Mouse (Mus musculus) heart, postnatal 0 days (tissue): ENCODE results near the gene Chtf18. TPM values are rescaled to one million over a fixed set of nuclear protein-coding genes. Genes with fewer than 3 reads are reported as not detected.

Experiments used
- ATAC-seq: fragments of 200-750 bp; cut with Nextera tagmentation; 2 replicates; pipeline ENCODE4 v1.8.0; 2017; ENCODE audit warnings: low read depth, moderate number of reproducible peaks, moderate library complexity; ENCODE audit not compliant: insufficient read depth
- DNase-seq: peaks from one replicate; pipeline ENCODE4 v3.0.0-alpha.2; 2016; ENCODE audit warnings: low spot score
- H3K27ac ChIP-seq: fragments of 300-500 bp; sonication (generic); 2 replicates; pipeline ENCODE4 v1.5.1; 2014; ENCODE audit warnings: low read depth, mild to moderate bottlenecking
- H3K27me3 ChIP-seq: fragments of 300-500 bp; sonication (generic); 2 replicates; pipeline ENCODE4 v1.6.1; 2014; ENCODE audit warnings: low read length, mixed read lengths; ENCODE audit not compliant: control insufficient read depth, insufficient read depth
- H3K36me3 ChIP-seq: fragments of 300-500 bp; sonication (generic); replicated peaks from 2 replicates; pipeline ENCODE4 v1.6.1; 2014; ENCODE audit warnings: low read length, mixed read lengths; ENCODE audit not compliant: control insufficient read depth, insufficient read depth
- H3K4me1 ChIP-seq: fragments of 300-500 bp; sonication (generic); 2 replicates; pipeline ENCODE4 v1.6.1; 2014; ENCODE audit warnings: antibody characterized with exemption; ENCODE audit not compliant: control insufficient read depth, insufficient read depth
- H3K4me2 ChIP-seq: fragments of 300-500 bp; sonication (generic); 2 replicates; pipeline ENCODE4 v1.6.1; 2014; ENCODE audit warnings: low read depth, mild to moderate bottlenecking, low read length, moderate library complexity
- H3K4me3 ChIP-seq: fragments of 300-500 bp; sonication (generic); 2 replicates; pipeline ENCODE4 v1.5.1; 2014; ENCODE audit warnings: low read depth, low read length
- H3K9ac ChIP-seq: fragments of 300-500 bp; sonication (generic); replicated peaks from 2 replicates; pipeline ENCODE4 v1.6.1; 2014; ENCODE audit warnings: low read depth, low read length, mixed read lengths
- H3K9me3 ChIP-seq: fragments of 300-500 bp; sonication (generic); replicated peaks from 2 replicates; pipeline ENCODE4 v1.6.1; 2016; ENCODE audit warnings: low read length; ENCODE audit not compliant: control insufficient read depth
- CTCF ChIP-seq: IDR thresholded peaks from 2 replicates; pipeline ENCODE4 v1.5.1; 2016; ENCODE audit warnings: antibody characterized with exemption, control low read depth, low read depth
- EP300 ChIP-seq: IDR thresholded peaks from 2 replicates; pipeline ENCODE4 v1.6.1; 2016; ENCODE audit warnings: antibody characterized with exemption, low read depth
- WGBS: fragments of 180-500 bp; shearing (Covaris S2); extraction: QIAGEN DNeasy Blood & Tissue Kit; methylation state at CpG from one replicate; pipeline ENCODE4 v1.1.7; 2014; 5-methylcytosine and 5-hydroxymethylcytosine counted together
- polyA plus RNA-seq: library from polyadenylated mRNA; unstranded; fragments of >200 nt; fragmentation: Nextera tagmentation; extraction: Ambion mirVana; gene quantifications from 2 replicates; pipeline ENCODE4 v1.2.1, GENCODE M21; 2015
- total RNA-seq: library from RNA; depleted of rRNA; stranded (reverse); fragments of >200 nt; gene quantifications from 2 replicates; pipeline ENCODE4 v1.2.3, GENCODE M21; 2014; ENCODE audit warnings: low replicate concordance

Chtf18 gene
- total and polyA plus RNA-seq, 2 experiments from 2014 or later: 3.9 to 9.1 TPM

DNA sequence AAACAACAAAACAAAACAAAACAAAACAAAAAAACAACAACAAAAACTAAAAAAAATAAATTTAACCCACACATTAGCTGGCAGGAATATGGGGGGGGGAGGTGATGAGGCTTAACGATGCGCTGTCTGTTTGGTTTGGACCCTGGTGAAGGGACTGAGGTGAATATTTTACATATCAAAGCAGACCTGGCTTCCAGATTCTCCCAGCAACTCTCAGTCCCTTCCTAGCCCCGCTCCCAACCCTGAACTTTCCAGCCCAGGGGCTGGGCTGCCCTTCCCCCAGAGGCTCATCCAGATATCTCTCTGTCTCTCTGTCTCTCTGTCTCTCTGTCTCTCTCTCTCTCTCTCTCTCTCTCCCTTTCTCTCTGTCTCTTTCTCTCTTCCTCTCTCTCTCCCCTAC lies 35.4 kb upstream of the Chtf18 start:
- no peaks in the 10 kb centered on the region for H3K4me1 ChIP-seq
- 31% methylated on average over 3 of the region's 3 CpGs for whole genome bisulfite sequencing
- H3K4me2 ChIP-seq: no peak overlapping the region
- DNase-seq (no peak), ATAC-seq (no peak)
- no peak for TF ChIP-seq CTCF
- no peak overlapping the region for H3K9ac ChIP-seq
- H3K9me3 ChIP-seq: no peaks in the 10 kb centered on the region
- no peak overlapping the region; the same call in 1 of the 2 replicates for H3K27ac ChIP-seq
- H3K4me3 ChIP-seq: no peak overlapping the region
- H3K36me3 ChIP-seq: no peaks in the 10 kb centered on the region
- no peaks in the 10 kb centered on the region for H3K27me3 ChIP-seq

DNA sequence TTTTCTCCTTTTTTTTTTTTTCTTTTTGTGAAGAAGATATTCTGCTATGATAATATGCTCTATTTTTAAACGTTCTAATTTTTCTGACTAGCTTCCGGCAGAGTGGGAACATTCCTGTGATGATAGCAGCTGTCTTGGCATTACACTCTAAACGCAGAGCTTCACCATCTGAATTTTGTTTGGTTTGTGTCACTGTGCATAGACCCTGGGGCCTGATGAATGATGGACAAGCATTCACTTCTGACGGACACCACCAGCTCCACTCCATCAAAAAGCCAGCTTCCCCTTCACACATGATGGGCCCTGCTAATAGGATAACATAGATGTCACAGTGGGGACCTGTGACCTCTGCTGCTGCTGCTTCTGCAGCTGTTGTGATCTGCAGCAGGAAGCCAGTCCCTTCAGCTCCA lies 34.3 kb upstream of the Chtf18 start:
- no peak for TF ChIP-seq EP300
- TF ChIP-seq CTCF: no peak
- no peaks in the 10 kb centered on the region for H3K4me1 ChIP-seq
- no peaks in the 10 kb centered on the region for H3K27me3 ChIP-seq
- H3K36me3 ChIP-seq: no peaks in the 10 kb centered on the region
- H3K4me3 ChIP-seq: no peak overlapping the region
- H3K9ac ChIP-seq: no peak overlapping the region
- H3K27ac ChIP-seq: no peak overlapping the region; the same call in 1 of the 2 replicates
- ATAC-seq: peak; percentile 24; the same call in 1 of the 2 replicates
- 20% methylated on average over 4 of the region's 4 CpGs for WGBS
- no peaks in the 10 kb centered on the region for H3K9me3 ChIP-seq
- H3K4me2 ChIP-seq: no peak overlapping the region
- DNase-seq: no peak

DNA sequence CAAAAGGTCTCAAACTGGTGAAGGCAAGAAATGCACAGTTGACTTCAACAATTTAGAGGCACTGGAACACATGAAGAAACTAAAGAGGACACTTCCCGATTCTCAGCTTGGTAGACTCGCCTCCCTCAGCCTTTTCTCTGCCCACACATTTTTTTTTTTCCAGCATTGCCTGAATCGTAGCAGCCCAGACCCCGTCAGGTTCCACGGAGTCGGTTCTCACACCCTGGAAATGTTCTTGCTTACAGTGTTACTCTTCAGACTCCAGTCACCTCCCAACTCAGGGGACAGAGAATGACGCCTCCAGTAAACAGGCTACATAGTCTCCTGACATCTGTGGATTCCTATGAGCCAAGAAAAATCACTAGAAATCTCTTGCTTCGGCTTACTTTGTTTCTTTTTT lies 32.9 kb upstream of the Chtf18 start:
- H3K27ac ChIP-seq: no peak overlapping the region
- no peaks in the 10 kb centered on the region for H3K9me3 ChIP-seq
- no peaks in the 10 kb centered on the region for H3K36me3 ChIP-seq
- H3K9ac ChIP-seq: no peak overlapping the region
- 65% methylated on average over 8 of the region's 8 CpGs for WGBS
- H3K4me1 ChIP-seq: no peaks in the 10 kb centered on the region
- no peak overlapping the region for H3K4me3 ChIP-seq
- no peak for TF ChIP-seq EP300
- no peak for TF ChIP-seq CTCF
- ATAC-seq (no peak), DNase-seq (no peak)
- H3K4me2 ChIP-seq: no peak overlapping the region
- H3K27me3 ChIP-seq: no peaks in the 10 kb centered on the region

DNA sequence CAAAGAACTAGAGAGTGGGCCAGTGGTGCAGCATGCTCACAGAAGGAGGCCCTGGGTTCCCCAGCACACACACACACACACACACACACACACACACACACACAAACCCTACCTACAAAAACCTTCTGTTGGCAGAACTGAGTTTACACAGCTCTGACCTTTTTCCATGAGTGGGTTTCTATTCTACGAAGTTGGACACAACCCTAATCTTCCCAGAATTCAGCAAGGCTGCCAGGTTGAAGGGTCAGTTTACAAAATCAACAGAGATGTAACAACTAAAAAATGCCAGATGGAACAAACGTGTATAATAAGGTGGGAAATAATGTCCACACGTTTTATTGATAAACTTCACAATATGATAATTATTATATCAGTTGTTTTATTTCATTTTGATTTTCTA lies 30.5 kb upstream of the Chtf18 start:
- no peak for ATAC-seq
- H3K27me3 ChIP-seq: no peaks in the 10 kb centered on the region
- TF ChIP-seq EP300: no peak
- no peak for TF ChIP-seq CTCF
- WGBS: 54% methylated on average over 3 of the region's 3 CpGs
- no peaks in the 10 kb centered on the region for H3K9me3 ChIP-seq
- no peak for DNase-seq
- no peak overlapping the region for H3K4me2 ChIP-seq
- H3K36me3 ChIP-seq: no peaks in the 10 kb centered on the region
- no peaks in the 10 kb centered on the region for H3K4me1 ChIP-seq
- no peak overlapping the region for H3K4me3 ChIP-seq
- H3K27ac ChIP-seq: no peak overlapping the region
- no peak overlapping the region for H3K9ac ChIP-seq

DNA sequence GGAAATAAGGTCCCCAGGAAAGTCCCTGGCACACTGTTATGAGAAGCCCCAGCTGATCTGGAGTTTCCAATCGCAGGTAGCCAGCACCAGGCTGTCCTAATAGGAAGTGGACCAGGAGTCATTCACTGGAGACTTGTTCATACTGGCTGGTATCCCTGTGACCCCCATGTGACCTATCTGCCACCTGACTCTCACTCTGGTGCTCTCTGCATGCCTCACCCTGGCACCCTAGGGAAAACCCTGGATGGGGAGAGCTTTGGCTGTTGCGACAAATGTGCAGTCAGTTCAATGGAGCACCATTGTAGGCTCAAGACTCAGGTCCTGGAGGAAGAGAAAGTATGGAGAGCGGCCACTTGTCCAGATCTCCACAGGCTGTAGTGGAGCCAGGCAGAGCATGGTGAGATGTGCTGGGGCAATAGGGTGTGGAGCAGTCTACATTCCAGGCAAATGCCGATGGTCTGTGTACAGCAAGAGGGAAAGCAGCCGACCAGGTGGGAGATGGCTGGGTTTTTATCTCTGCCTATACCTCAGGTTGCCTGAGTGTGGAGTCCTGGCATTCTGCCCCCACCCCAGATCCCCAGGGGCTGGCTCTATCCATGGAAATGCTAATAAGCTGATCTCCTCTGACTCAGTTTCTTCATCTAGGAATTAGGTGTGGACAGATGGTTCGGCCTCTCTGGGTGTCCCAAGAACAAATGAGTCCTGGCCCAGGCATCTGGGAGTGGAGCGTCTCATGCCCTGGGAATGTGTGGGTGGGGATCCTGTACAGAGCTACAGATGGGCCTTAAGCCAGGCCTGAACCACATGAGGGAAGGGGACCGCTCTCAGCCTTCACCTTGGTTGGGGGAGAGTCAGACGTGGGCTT lies 29.4 kb upstream of the Chtf18 start:
- 54% methylated on average over 9 of the region's 9 CpGs for WGBS
- no peaks in the 10 kb centered on the region for H3K9me3 ChIP-seq
- no peak overlapping the region for H3K27ac ChIP-seq
- DNase-seq (peak; percentile 12), ATAC-seq (0 out of 2 replicates have a peak, but pooled peaks have one; percentile 19)
- no peak overlapping the region for H3K9ac ChIP-seq
- no peak for TF ChIP-seq EP300
- no peak for TF ChIP-seq CTCF
- no peak overlapping the region for H3K4me3 ChIP-seq
- H3K4me2 ChIP-seq: no peak overlapping the region
- H3K36me3 ChIP-seq: no peaks in the 10 kb centered on the region
- H3K27me3 ChIP-seq: no peaks in the 10 kb centered on the region
- H3K4me1 ChIP-seq: no peaks in the 10 kb centered on the region
